In the genomic region with DNA sequence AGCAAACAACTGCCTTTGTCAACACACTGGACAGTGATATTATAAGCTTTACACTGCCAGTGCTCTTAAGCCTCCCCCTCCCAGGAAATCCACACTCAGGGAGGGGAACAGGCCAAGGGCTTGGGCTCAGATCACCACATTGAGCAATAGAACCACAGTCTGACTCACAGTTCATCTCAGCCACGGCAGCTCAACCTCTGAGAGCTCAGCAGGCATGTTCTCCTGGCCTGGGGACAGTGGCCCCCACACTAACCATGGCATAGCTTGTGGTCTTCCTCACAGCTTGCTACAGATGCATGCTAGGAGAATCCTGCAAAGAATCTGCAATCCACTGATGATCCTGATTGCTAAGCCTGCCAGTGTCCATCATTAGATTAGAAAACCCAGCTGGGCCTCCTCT, we compare ENCODE assay signal across 35 mouse cellular contexts. TPM values are rescaled to one million over a fixed set of nuclear protein-coding genes. Genes with fewer than 3 reads are reported as not detected.
"Had no signal": no experiment of that assay in that cellular context is flagged by ENCODE, and none has a peak within 500 bp of the region (broad histone marks: within the 10 kb centered on the region; RNA-seq: fewer than 3 reads in every experiment).

No protein-coding gene starts in this region.

RNA-seq across cellular contexts. Expression of a gene that starts 47.5 kb away (rescaled TPM):
- total RNA-seq: gastrocnemius, adult 2 months; gastrocnemius, postnatal 10 days; gastrocnemius, postnatal 25 days; gastrocnemius, postnatal 4 days; heart, adult 2 months; heart, postnatal 14 days; heart, postnatal 36 days; hematopoietic stem cell, adult 5-6 weeks; hindbrain, postnatal 0 days; layer of hippocampus, adult 18-20 months; layer of hippocampus, adult 8-10 months; layer of hippocampus, postnatal 14 days; layer of hippocampus, postnatal 36 days; left cerebral cortex, adult 18-20 months; left cerebral cortex, adult 8-10 months; left cerebral cortex, postnatal 10 days; left cerebral cortex, postnatal 25 days; left cerebral cortex, postnatal 4 days had no signal
- polyA plus RNA-seq: heart, adult 2 months; heart, embryonic 11.5 days; heart, embryonic 13.5 days; heart, embryonic 15.5 days; heart, postnatal 0 days; hindbrain, embryonic 11.5 days; hindbrain, embryonic 13.5 days; hindbrain, embryonic 15.5 days; hindbrain, postnatal 0 days; intestine, embryonic 14.5 days; intestine, embryonic 16.5 days; kidney, adult 2 months; kidney, embryonic 15.5 days; kidney, postnatal 0 days; large intestine, adult 2 months; limb, embryonic 11.5 days; limb, embryonic 13.5 days; limb, embryonic 15.5 days; liver, embryonic 11.5 days had no signal

RNA-seq across cellular contexts. Expression of a gene that starts 49.6 kb away (rescaled TPM):
- total RNA-seq: gastrocnemius, adult 2 months; gastrocnemius, postnatal 10 days; gastrocnemius, postnatal 25 days; gastrocnemius, postnatal 4 days; heart, adult 2 months; heart, postnatal 14 days; heart, postnatal 36 days; hematopoietic stem cell, adult 5-6 weeks; hindbrain, postnatal 0 days; layer of hippocampus, adult 18-20 months; layer of hippocampus, adult 8-10 months; layer of hippocampus, postnatal 14 days; layer of hippocampus, postnatal 36 days; left cerebral cortex, adult 18-20 months; left cerebral cortex, postnatal 10 days; left cerebral cortex, postnatal 25 days; left cerebral cortex, postnatal 4 days had no signal
- polyA plus RNA-seq: heart, adult 2 months; heart, embryonic 11.5 days; heart, embryonic 15.5 days; heart, postnatal 0 days; hindbrain, embryonic 11.5 days; hindbrain, embryonic 13.5 days; hindbrain, embryonic 15.5 days; hindbrain, postnatal 0 days; intestine, embryonic 14.5 days; intestine, embryonic 16.5 days; kidney, adult 2 months; kidney, embryonic 15.5 days; kidney, postnatal 0 days; large intestine, adult 2 months; limb, embryonic 11.5 days; limb, embryonic 13.5 days; limb, embryonic 15.5 days; liver, embryonic 11.5 days had no signal
